13 mouse cellular contexts compared by ENCODE assay signal in the genomic region with DNA sequence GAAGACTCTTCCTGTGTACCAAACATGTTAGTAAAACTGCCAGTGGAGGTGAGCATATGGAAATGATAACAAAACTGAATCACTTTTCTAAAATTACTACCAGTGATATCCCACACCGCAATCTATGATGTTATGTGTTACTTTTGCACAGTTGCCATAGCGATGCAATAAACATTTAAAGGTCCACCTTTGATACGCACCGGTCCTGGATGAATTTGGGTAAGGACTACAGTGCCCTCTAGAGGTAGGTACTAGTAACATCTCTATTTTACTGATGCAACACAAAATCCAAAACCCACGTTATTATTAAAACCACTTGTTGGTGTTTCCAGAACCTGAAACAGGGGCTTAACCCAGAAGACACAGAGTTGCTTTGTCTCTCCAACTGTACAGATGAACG. TPM values are rescaled to one million over a fixed set of nuclear protein-coding genes. Genes with fewer than 3 reads are reported as not detected.
DNase-seq lines count a peak whose midpoint lies in the region; ATAC-seq lines count a peak whose summit lies in the region.
"Had no signal": no experiment of that assay in that cellular context is flagged by ENCODE, and none has a peak within 500 bp of the region (broad histone marks: within the 10 kb centered on the region; RNA-seq: fewer than 3 reads in every experiment).

No protein-coding gene starts in this region.

- no peaks in the 10 kb centered on the region for H3K27me3 ChIP-seq in intestine, embryonic 14.5 days (replicated peaks; ENCODE audit: control insufficient read depth, insufficient read depth, low read length)
- no peaks in the 10 kb centered on the region for H3K27me3 ChIP-seq in intestine, embryonic 16.5 days (replicated peaks; ENCODE audit: control insufficient read depth, insufficient read depth, low read length)

- no peaks in the 10 kb centered on the region for H3K9me3 ChIP-seq in intestine, embryonic 14.5 days (ENCODE audit: control insufficient read depth, low read length)
- no peaks in the 10 kb centered on the region for H3K9me3 ChIP-seq in intestine, embryonic 16.5 days (ENCODE audit: control insufficient read depth, low read length)
- H3K9me3 ChIP-seq: G1E had no signal

- DNase-seq in intestine, embryonic 14.5 days (ENCODE audit: low spot score), result peak; percentile 48
- peak; percentile 17 for DNase-seq in retina, embryonic 14.5 days (ENCODE audit: low spot score)
- DNase-seq in retina, postnatal 1 day, result no peak
- DNase-seq in embryo, embryonic 11 days, result peak; percentile 45
- DNase-seq in adrenal gland, postnatal 4 days (ENCODE audit: low spot score in 2 of 2), result no peak
- no peak for DNase-seq in heart, postnatal 10 days
- no peak for DNase-seq in right cerebral cortex, adult 18-20 months
- DNase-seq: adrenal gland, postnatal 25 days; cerebellum, adult 9-10 months; lung, postnatal 10 days; right cerebral cortex, postnatal 14 days had no signal

- intact Hi-C loops in heart, postnatal 10 days (cut with DNase I), result loop anchor here (5.0 kb wide), 1 partner anchor 106 kb away; no protein-coding TSS in a partner anchor

- no peak overlapping the region for H3K4me2 ChIP-seq in intestine, embryonic 14.5 days (ENCODE audit: low read length)
- H3K4me2 ChIP-seq in intestine, embryonic 16.5 days (ENCODE audit: low read depth, low read length), result no peak overlapping the region

- 33% methylated on average over 6 of the region's 6 CpGs for WGBS in intestine, embryonic 14.5 days
- WGBS in intestine, embryonic 16.5 days, result 42% methylated on average over 6 of the region's 6 CpGs

- no peak for ATAC-seq in intestine, embryonic 14.5 days (replicated peaks; ENCODE audit: low FRiP score, low TSS enrichment, low read depth)
- ATAC-seq in intestine, embryonic 16.5 days, result no peak

- H3K4me1 ChIP-seq in intestine, embryonic 14.5 days (replicated peaks; ENCODE audit: control insufficient read depth, insufficient read depth, low read length), result no peaks in the 10 kb centered on the region
- H3K4me1 ChIP-seq in intestine, embryonic 16.5 days (ENCODE audit: control insufficient read depth, insufficient read depth, low read length), result no peaks in the 10 kb centered on the region

- H3K9ac ChIP-seq in intestine, embryonic 14.5 days (ENCODE audit: low read length), result no peak overlapping the region
- H3K9ac ChIP-seq in intestine, embryonic 16.5 days (ENCODE audit: low read depth, low read length), result no peak overlapping the region

- no peaks in the 10 kb centered on the region for H3K36me3 ChIP-seq in intestine, embryonic 14.5 days (ENCODE audit: control insufficient read depth, insufficient read depth, low read length)
- no peaks in the 10 kb centered on the region for H3K36me3 ChIP-seq in intestine, embryonic 16.5 days (ENCODE audit: control insufficient read depth, insufficient read depth, low read length)
- H3K36me3 ChIP-seq: G1E had no signal

- no peak overlapping the region for H3K27ac ChIP-seq in intestine, embryonic 14.5 days (ENCODE audit: low read depth)
- H3K27ac ChIP-seq in intestine, embryonic 16.5 days (ENCODE audit: low read length), result no peak overlapping the region

- no peak overlapping the region for H3K4me3 ChIP-seq in intestine, embryonic 14.5 days (ENCODE audit: low read depth, low read length)
- H3K4me3 ChIP-seq in intestine, embryonic 16.5 days (ENCODE audit: low read length), result no peak overlapping the region

RNA-seq across cellular contexts. Expression of a gene that starts 19.7 kb away (rescaled TPM):
- polyA plus RNA-seq in intestine, embryonic 14.5 days (2014; fragmentation: Nextera tagmentation; extraction: Ambion mirVana), result 119 and 123 TPM in 2 replicates
- polyA plus RNA-seq in intestine, embryonic 16.5 days (2015; fragmentation: Nextera tagmentation; extraction: Ambion mirVana), result 122 and 132 TPM in 2 replicates
- 10 to 100 TPM; 75.8 to 96.2 TPM for total RNA-seq in adrenal gland, postnatal 4 days (2021)
- total RNA-seq in heart, postnatal 10 days (2021), result 10 to 100 TPM; 90.2 to 95.2 TPM

Comparison
In these comparisons a context has a peak if more than half of its experiments do, and no peak if none do; other contexts are left out.
1. DNase-seq: peak in intestine, embryonic 14.5 days (single experiment), retina, embryonic 14.5 days (single experiment) and embryo, embryonic 11 days (single experiment); none in retina, postnatal 1 day (single experiment), adrenal gland, postnatal 4 days (0 of 2), heart, postnatal 10 days (0 of 2) and right cerebral cortex, adult 18-20 months (single experiment).